Mouse (Mus musculus) hindbrain, embryonic 10.5 days (tissue): Measurements from ENCODE around the gene Glcci1. TPM values are rescaled to one million over a fixed set of nuclear protein-coding genes. Genes with fewer than 3 reads are reported as not detected.

ENCODE experiments used
- DNase-seq: peaks from one replicate; pipeline ENCODE4 v3.0.0-alpha.2; 2017; ENCODE audit warnings: low spot score
- H3K27ac ChIP-seq: fragments of 300-500 bp; sonication (generic); 2 replicates; pipeline ENCODE4 v1.5.1; 2016; ENCODE audit warnings: mild to moderate bottlenecking, moderate library complexity
- H3K27me3 ChIP-seq: fragments of 300-500 bp; sonication (generic); 2 replicates; pipeline ENCODE4 v1.6.1; 2016; ENCODE audit warnings: mild to moderate bottlenecking; ENCODE audit not compliant: poor library complexity, insufficient read depth, severe bottlenecking
- H3K36me3 ChIP-seq: fragments of 300-500 bp; sonication (generic); 2 replicates; pipeline ENCODE4 v1.6.1; 2016; ENCODE audit warnings: mild to moderate bottlenecking, moderate library complexity
- H3K4me1 ChIP-seq: fragments of 300-500 bp; sonication (generic); replicated peaks from 2 replicates; pipeline ENCODE4 v1.6.1; 2016; ENCODE audit warnings: mild to moderate bottlenecking
- H3K4me3 ChIP-seq: fragments of 300-500 bp; sonication (generic); 2 replicates; pipeline ENCODE4 v1.5.1; 2016; ENCODE audit warnings: mild to moderate bottlenecking, moderate library complexity
- H3K9me3 ChIP-seq: fragments of 300-500 bp; sonication (generic); 2 replicates; pipeline ENCODE4 v1.6.1; 2016; ENCODE audit warnings: mild to moderate bottlenecking, moderate library complexity
- WGBS: fragments of 180-500 bp; shearing (Covaris S2); methylation state at CpG from one replicate; pipeline ENCODE4 v1.1.7; 2016; 5-methylcytosine and 5-hydroxymethylcytosine counted together
- polyA plus RNA-seq: library from polyadenylated mRNA; unstranded; fragments of >200 nt; fragmentation: Nextera tagmentation; extraction: Ambion mirVana; gene quantifications from 2 replicates; pipeline ENCODE4 v1.2.1, GENCODE M21; 2016

Gene Glcci1
- polyA plus RNA-seq, 1 experiment from 2014 or later: 9.5 TPM

DNA sequence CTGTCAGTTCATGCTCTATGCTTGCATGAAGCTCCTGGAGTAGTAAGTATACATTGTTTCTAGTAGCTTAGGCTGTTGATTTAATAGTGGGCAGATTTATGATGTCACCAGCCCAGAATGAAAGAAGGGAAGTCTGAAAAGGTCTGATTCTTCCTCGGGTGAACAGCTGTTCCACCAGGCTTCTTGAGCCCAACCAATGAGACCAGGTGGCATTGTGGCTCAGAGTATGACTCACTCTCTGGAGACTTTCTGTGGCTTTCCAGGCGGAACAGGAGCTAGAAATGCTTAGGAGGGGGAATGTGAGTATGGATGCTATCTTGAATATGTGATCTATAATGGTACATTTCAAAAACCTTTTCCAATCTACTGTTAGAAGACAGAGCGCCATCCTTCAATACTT, 113.6 kb downstream of the Glcci1 start:
- H3K27me3 ChIP-seq: no peaks in the 10 kb centered on the region
- H3K36me3 ChIP-seq: no peaks in the 10 kb centered on the region
- no peak for DNase-seq
- no peak overlapping the region for H3K27ac ChIP-seq
- H3K4me1 ChIP-seq: no peaks in the 10 kb centered on the region
- no peak overlapping the region for H3K4me3 ChIP-seq
- no peaks in the 10 kb centered on the region for H3K9me3 ChIP-seq
- WGBS: 86% methylated on average over 3 of the region's 3 CpGs

DNA sequence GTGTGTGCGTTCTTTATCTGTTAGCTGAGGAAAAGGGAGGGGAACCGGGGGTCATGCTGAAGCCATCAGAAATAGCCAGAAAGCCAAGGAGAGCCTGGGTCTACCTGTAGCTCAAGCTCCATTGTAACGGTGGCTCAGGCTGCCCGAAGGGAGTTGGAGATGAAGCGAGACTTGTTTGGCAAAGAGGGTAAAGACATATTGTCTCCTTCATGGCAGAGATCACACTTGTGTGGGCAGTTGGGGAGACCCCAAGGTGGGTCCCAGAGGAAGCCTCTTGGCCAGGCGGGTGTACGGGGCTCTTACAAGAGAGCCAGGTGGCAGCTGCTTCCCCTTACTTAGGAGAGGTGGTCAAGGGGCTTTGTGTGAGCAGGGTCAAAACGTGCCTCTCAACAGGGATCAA, 118.8 kb downstream of the Glcci1 start:
- no peaks in the 10 kb centered on the region for H3K36me3 ChIP-seq
- no peaks in the 10 kb centered on the region for H3K27me3 ChIP-seq
- WGBS: 94% methylated on average over 8 of the region's 8 CpGs
- DNase-seq: no peak
- H3K4me3 ChIP-seq: no peak overlapping the region
- no peak overlapping the region for H3K27ac ChIP-seq
- H3K4me1 ChIP-seq: no peaks in the 10 kb centered on the region
- H3K9me3 ChIP-seq: no peaks in the 10 kb centered on the region

GRCm38 (mm10) chr6:8628715-8629267, 119.4 kb downstream of the Glcci1 start:
- 88% methylated on average over 7 of the region's 7 CpGs for WGBS
- Histone ChIP-seq H3K27me3 (no peaks in the 10 kb centered on the region), H3K9me3 (no peaks in the 10 kb centered on the region), H3K4me3 (no peak overlapping the region), H3K36me3 (no peaks in the 10 kb centered on the region), H3K27ac (no peak overlapping the region), H3K4me1 (no peaks in the 10 kb centered on the region)
- no peak for DNase-seq

DNA sequence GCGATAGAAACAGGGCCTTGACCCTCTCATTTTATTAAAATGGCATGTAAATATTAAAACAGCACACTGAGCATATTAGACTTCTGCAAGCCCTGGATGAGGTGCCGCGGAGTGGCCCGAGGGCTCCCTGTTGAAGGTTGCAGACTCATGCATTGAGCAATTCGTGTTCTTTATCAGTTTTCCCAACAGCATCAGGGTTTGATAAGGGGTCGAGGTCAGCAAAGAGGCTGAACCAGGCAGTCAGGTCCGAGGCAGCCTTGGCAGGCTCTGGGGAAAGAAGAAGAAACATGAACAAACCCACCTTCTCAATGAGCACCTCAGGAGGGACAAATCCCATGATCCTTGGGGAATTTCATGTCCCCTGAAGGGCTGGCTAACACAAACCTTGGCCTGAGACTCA, 121.1 kb downstream of the Glcci1 start:
- Histone ChIP-seq H3K27me3 (no peaks in the 10 kb centered on the region), H3K9me3 (no peaks in the 10 kb centered on the region), H3K4me1 (no peaks in the 10 kb centered on the region), H3K36me3 (no peaks in the 10 kb centered on the region), H3K27ac (no peak overlapping the region), H3K4me3 (no peak overlapping the region)
- WGBS: 88% methylated on average over 7 of the region's 7 CpGs
- DNase-seq: no peak

- Histone ChIP-seq H3K4me1 (no peaks in the 10 kb centered on the region), H3K27me3 (no peaks in the 10 kb centered on the region), H3K9me3 (no peaks in the 10 kb centered on the region), H3K4me3 (no peak overlapping the region), H3K36me3 (no peaks in the 10 kb centered on the region; the same call in 1 of the 2 replicates), H3K27ac (no peak overlapping the region)
- DNase-seq: no peak
- WGBS: 84% methylated on average over 8 of the region's 8 CpGs
Observed at GRCm38 (mm10) chr6:8631362-8631761, 122.0 kb downstream of the Glcci1 start.

DNA sequence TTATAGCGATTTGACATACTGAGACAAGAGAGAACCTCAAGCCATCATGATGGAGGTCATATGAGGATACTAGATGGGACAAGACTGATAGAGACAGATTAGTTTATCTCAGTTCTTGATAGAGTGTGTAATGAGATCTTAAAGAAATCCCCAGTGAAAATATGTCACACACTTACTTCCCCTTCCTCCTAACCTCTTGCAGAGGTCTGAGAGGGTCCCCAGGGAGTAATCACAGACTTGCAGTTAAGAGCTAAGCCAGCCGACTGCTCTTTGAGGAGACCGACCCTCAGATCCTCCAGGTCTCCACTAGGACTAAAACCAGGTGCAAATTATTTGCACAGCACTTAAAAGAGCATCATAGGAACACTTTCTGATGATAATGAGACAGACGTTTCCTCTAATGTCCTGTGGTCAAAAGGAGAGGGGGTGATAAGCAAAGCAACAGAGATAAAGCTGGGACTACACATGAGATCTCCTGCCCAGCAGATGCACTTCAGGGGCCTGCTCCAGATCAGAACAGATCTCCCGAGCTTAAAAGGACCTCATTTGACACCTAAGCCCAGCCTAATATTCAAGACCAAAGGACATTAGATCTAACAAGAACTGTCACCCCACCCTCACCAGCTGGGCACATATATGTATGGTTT, 122.7 kb downstream of the Glcci1 start:
- H3K36me3 ChIP-seq: no peaks in the 10 kb centered on the region; the same call in 1 of the 2 replicates
- H3K9me3 ChIP-seq: no peaks in the 10 kb centered on the region
- no peak overlapping the region for H3K4me3 ChIP-seq
- DNase-seq: no peak
- H3K27ac ChIP-seq: no peak overlapping the region
- no peaks in the 10 kb centered on the region for H3K4me1 ChIP-seq
- WGBS: 78% methylated on average over 5 of the region's 5 CpGs
- no peaks in the 10 kb centered on the region for H3K27me3 ChIP-seq

DNA sequence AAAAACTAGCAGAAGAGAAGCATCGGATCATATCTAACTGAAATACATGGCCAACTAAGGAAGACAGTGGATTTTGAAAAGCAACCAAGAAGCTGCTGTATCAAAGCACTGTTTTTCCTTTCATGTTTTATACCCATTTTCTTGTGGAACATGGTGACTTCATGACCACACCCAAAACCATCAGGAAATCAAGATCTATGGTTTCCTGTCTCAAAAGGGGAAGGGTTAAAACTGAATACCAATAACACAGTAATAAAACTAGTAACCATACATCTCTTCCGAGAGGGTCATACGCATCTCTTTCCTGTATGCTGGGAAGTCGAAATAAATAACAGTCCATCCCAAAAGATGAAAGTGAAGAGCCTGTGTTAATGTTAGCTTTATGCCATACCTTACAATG, 123.3 kb downstream of the Glcci1 start:
- Histone ChIP-seq H3K27me3 (no peaks in the 10 kb centered on the region), H3K36me3 (no peaks in the 10 kb centered on the region; the same call in 1 of the 2 replicates), H3K4me1 (no peaks in the 10 kb centered on the region), H3K9me3 (no peaks in the 10 kb centered on the region), H3K4me3 (no peak overlapping the region), H3K27ac (no peak overlapping the region)
- no peak for DNase-seq
- WGBS: 92% methylated on average over 4 of the region's 4 CpGs

DNA sequence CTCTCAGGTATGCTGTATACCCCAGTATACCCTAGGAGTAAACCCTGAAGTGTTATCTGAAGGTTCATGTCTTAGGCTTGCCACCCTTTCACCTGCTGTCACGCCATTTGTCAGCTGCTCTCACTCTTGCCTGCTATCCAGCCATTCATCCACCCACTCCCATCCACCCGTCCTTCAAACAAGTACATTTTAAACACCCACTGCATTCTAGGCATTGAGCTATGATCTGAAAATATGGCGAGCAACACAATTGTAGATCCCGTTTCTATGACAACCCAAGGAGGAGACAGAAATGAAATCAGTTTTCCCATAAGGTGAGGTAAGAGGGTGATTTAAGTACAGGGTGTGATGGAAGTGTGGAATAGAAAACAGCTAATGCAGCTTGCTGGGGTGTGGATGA, 128.7 kb downstream of the Glcci1 start:
- Histone ChIP-seq H3K9me3 (no peaks in the 10 kb centered on the region), H3K27me3 (no peaks in the 10 kb centered on the region), H3K27ac (no peak overlapping the region), H3K4me3 (no peak overlapping the region), H3K4me1 (no peaks in the 10 kb centered on the region), H3K36me3 (no peaks in the 10 kb centered on the region; the same call in 1 of the 2 replicates)
- no peak for DNase-seq
- 86% methylated on average over 4 of the region's 4 CpGs for WGBS

GRCm38 (mm10) chr6:8638899-8639298, 129.5 kb downstream of the Glcci1 start:
- 90% methylated on average over 4 of the region's 4 CpGs for WGBS
- no peak overlapping the region for H3K4me3 ChIP-seq
- no peak overlapping the region for H3K27ac ChIP-seq
- H3K9me3 ChIP-seq: no peaks in the 10 kb centered on the region
- no peaks in the 10 kb centered on the region for H3K4me1 ChIP-seq
- H3K36me3 ChIP-seq: no peaks in the 10 kb centered on the region; the same call in 1 of the 2 replicates
- DNase-seq: no peak
- no peaks in the 10 kb centered on the region for H3K27me3 ChIP-seq

DNA sequence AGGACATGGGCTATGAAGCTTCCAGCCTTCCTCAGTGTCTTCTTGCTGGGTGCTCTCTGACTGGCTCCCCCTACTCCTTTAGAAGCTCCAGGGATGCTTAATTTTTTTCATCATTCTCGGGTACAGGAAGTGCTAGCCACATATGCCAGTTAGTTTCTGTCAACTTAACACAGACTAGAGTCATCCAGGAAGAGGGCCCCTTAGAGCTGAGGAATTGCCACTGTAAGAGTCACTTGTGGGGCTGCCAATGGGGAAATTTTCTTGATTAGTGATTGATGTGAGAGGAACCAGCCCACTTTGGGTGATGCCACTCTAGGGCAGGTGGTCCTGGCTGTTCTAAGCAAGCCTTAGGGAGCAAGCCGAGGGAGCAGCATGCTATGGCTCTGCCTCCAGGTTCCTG, 130.1 kb downstream of the Glcci1 start:
- H3K36me3 ChIP-seq: no peaks in the 10 kb centered on the region; the same call in 1 of the 2 replicates

DNA sequence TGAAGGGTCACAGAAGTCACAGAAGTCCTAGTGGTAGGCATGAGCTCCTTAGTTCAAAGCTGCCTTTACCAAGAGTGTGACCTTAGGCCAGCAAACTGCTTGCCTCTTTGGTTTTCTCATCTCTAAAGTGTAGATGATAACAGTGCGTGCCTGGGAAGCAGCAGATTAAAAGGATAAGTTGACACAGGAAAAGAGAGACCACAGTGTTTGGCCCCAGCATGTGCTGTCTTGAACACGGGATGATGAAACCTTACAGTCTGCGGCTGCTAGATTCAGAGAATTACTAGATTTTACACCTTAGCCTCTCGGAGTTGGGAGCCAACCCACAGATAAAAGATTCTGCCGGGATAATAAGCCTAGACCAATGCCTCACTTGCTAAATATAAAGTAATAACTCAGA, 131.5 kb downstream of the Glcci1 start:
- DNase-seq: no peak
- Histone ChIP-seq H3K36me3 (no peaks in the 10 kb centered on the region; the same call in 1 of the 2 replicates), H3K4me3 (no peak overlapping the region), H3K27me3 (no peaks in the 10 kb centered on the region), H3K9me3 (no peaks in the 10 kb centered on the region), H3K4me1 (peaks cover 6% of the 10 kb centered on the region), H3K27ac (no peak overlapping the region)
- WGBS: 93% methylated on average over 5 of the region's 5 CpGs

More for the DNA sequence above, 130.1 kb downstream of the Glcci1 start:
- no peaks in the 10 kb centered on the region for H3K4me1 ChIP-seq
- no peak overlapping the region for H3K4me3 ChIP-seq
- no peak overlapping the region for H3K27ac ChIP-seq
- 73% methylated on average over 2 of the region's 2 CpGs for WGBS
- H3K9me3 ChIP-seq: no peaks in the 10 kb centered on the region
- H3K27me3 ChIP-seq: no peaks in the 10 kb centered on the region
- DNase-seq: no peak

DNA sequence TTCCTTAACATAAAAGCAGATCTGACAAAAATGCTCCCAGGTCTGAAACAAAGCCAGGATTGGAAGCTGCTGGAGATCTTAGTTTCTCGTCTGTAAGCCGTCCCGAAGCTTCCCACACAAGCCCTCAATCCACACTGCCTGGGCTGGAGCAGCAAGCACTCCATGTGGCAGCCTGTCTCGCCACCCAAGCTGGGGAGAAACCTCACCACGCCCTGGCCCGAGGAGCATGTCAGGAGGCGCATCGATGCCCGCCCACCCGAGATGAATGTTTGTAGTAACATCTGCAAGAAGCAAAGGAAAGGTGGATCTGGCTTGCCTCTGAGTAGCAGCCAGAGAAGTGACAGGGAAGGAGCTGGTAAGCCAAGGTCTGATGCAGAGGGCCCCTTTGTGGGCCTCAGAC, 135.3 kb downstream of the Glcci1 start:
- Histone ChIP-seq H3K27ac (peak overlapping the region; percentile 54; the same call in 1 of the 2 replicates), H3K4me1 (peaks cover 11% of the 10 kb centered on the region), H3K9me3 (no peaks in the 10 kb centered on the region), H3K36me3 (no peaks in the 10 kb centered on the region), H3K27me3 (no peaks in the 10 kb centered on the region), H3K4me3 (no peak overlapping the region)
- WGBS: 88% methylated on average over 10 of the region's 10 CpGs
- no peak for DNase-seq

DNA sequence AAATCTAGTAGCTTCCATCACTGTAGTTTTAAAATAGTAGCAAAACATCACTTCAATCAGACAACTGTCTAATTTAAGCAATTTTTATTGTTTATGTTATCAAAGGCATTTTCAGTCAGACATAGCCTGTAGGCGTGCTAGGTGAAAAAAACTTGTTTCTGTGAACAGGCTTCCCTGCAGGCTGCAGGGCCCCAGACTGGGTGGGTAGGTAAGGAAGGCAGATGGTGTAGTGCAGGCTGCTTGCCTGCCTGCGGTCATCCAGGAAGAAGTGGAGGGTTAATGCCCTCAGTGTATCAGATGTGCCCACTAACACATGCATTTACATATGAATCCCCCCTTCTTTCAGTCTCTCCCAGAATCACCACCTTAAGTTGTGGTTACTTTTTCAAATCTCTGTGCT, 136.3 kb downstream of the Glcci1 start:
- Histone ChIP-seq H3K27me3 (no peaks in the 10 kb centered on the region), H3K4me1 (peaks cover 11% of the 10 kb centered on the region), H3K27ac (no peak overlapping the region), H3K9me3 (no peaks in the 10 kb centered on the region), H3K36me3 (no peaks in the 10 kb centered on the region), H3K4me3 (no peak overlapping the region)
- no peak for DNase-seq
- WGBS: 64% methylated on average over 2 of the region's 2 CpGs
